Mouse (Mus musculus) heart, postnatal 25 days (tissue): Measurements from ENCODE around the gene Ppp2r5a. TPM values are rescaled to one million over a fixed set of nuclear protein-coding genes. Genes with fewer than 3 reads are reported as not detected.
A peak's percentile ranks its signal among the peaks of the same experiment; 100 is the strongest.

Experiments
- DNase-seq: peaks from one replicate; pipeline ENCODE4 v3.0.0; 2022; ENCODE audit warnings: low spot score
- intact Hi-C: fragments of 180-260 bp; cut with DNase I; formaldehyde crosslinking; loops from one replicate; pipeline ENCODE4 v1.15.1; 2025
- total RNA-seq, 2 experiments: library from RNA; stranded (reverse); gene quantifications; 2 replicates each; pipeline ENCODE4 v1.2.3; 2021

The Ppp2r5a gene
- total RNA-seq, 2 experiments from 2014 or later = 103 to 110 TPM

GRCm38 (mm10) chr1:191419991-191420751 is 17.1 kb upstream of the Ppp2r5a start:
- intact Hi-C loops = no loop called here
- DNase-seq = peak; percentile 29

GRCm38 (mm10) chr1:191419421-191419820 is 16.3 kb upstream of the Ppp2r5a start:
- no peak for DNase-seq
- intact Hi-C loops = no loop called here

GRCm38 (mm10) chr1:191418936-191419335 is 15.9 kb upstream of the Ppp2r5a start:
- intact Hi-C loops = no loop called here
- no peak for DNase-seq

GRCm38 (mm10) chr1:191417111-191417510 is 14.0 kb upstream of the Ppp2r5a start:
- no peak for DNase-seq
- intact Hi-C loops = no loop called here

GRCm38 (mm10) chr1:191416611-191417010 is 13.5 kb upstream of the Ppp2r5a start:
- intact Hi-C loops = no loop called here
- DNase-seq = no peak

GRCm38 (mm10) chr1:191414432-191414831 is 11.4 kb upstream of the Ppp2r5a start:
- no peak for DNase-seq
- intact Hi-C loops = no loop called here

GRCm38 (mm10) chr1:191413691-191414415 is 10.8 kb upstream of the Ppp2r5a start:
- no peak for DNase-seq

GRCm38 (mm10) chr1:191410294-191411036 is 7.4 kb upstream of the Ppp2r5a start:
- DNase-seq = no peak
- intact Hi-C loops = no loop called here

More at GRCm38 (mm10) chr1:191413691-191414415, 10.8 kb upstream of the Ppp2r5a start:
- intact Hi-C loops = no loop called here

- DNase-seq = no peak
Measured at GRCm38 (mm10) chr1:191407246-191407645, 4.2 kb upstream of the Ppp2r5a start.

GRCm38 (mm10) chr1:191406516-191406915 is 3.4 kb upstream of the Ppp2r5a start:
- intact Hi-C loops = no loop called here

More at GRCm38 (mm10) chr1:191407246-191407645, 4.2 kb upstream of the Ppp2r5a start:
- intact Hi-C loops = no loop called here

GRCm38 (mm10) chr1:191404721-191405329 is 1.8 kb upstream of the Ppp2r5a start:
- intact Hi-C loops = no loop called here
- no peak for DNase-seq

More at GRCm38 (mm10) chr1:191406516-191406915, 3.4 kb upstream of the Ppp2r5a start:
- no peak for DNase-seq

- DNase-seq = no peak
Measured at GRCm38 (mm10) chr1:191404301-191404700, 1.2 kb upstream of the Ppp2r5a start.

GRCm38 (mm10) chr1:191402506-191402905 is 566 bp downstream of the Ppp2r5a start:
- intact Hi-C loops = no loop called here
- no peak for DNase-seq

More at GRCm38 (mm10) chr1:191404301-191404700, 1.2 kb upstream of the Ppp2r5a start:
- intact Hi-C loops = no loop called here

GRCm38 (mm10) chr1:191396897-191397849 is 5.9 kb downstream of the Ppp2r5a start:
- intact Hi-C loops = loop anchor here (5.0 kb wide), 1 partner anchor 65 kb away; no protein-coding TSS in a partner anchor

GRCm38 (mm10) chr1:191396446-191396845 is 6.6 kb downstream of the Ppp2r5a start:
- intact Hi-C loops = loop anchor here (5.0 kb wide), 1 partner anchor 66 kb away; no protein-coding TSS in a partner anchor
- DNase-seq = peak; percentile 44

More at GRCm38 (mm10) chr1:191396897-191397849, 5.9 kb downstream of the Ppp2r5a start:
- peak; percentile 99 for DNase-seq

- intact Hi-C loops = loop anchor here (5.0 kb wide), 1 partner anchor 66 kb away; no protein-coding TSS in a partner anchor
- peak; percentile 31 for DNase-seq
Measured at GRCm38 (mm10) chr1:191395871-191396433, 7.1 kb downstream of the Ppp2r5a start.

- no peak for DNase-seq
- intact Hi-C loops = loop anchor here (5.0 kb wide), 1 partner anchor 67 kb away; no protein-coding TSS in a partner anchor
Measured at GRCm38 (mm10) chr1:191395200-191395599, 7.9 kb downstream of the Ppp2r5a start.

GRCm38 (mm10) chr1:191394126-191394525 is 8.9 kb downstream of the Ppp2r5a start:
- intact Hi-C loops = loop anchor here (5.0 kb wide), 2 partner anchors 82 to 98 kb away; no protein-coding TSS in a partner anchor
- no peak for DNase-seq
